Mouse (Mus musculus) layer of hippocampus, postnatal 10 days (tissue): ENCODE data around the gene Tacr1. TPM values are rescaled to one million over a fixed set of nuclear protein-coding genes. Genes with fewer than 3 reads are reported as not detected.
A peak's percentile ranks its signal among the peaks of the same experiment; 100 is the strongest.

Source experiments
- DNase-seq, 2 experiments: peaks; one replicate each; pipeline ENCODE4 v3.0.0; 2021; ENCODE audit warnings: low spot score in 2 of 2
- total RNA-seq, 2 experiments: library from RNA; stranded (reverse); gene quantifications; 2 replicates each; pipeline ENCODE4 v1.2.3; 2021

Gene Tacr1
- total RNA-seq, 2 experiments from 2014 or later: 3.0 to 3.7 TPM

DNA sequence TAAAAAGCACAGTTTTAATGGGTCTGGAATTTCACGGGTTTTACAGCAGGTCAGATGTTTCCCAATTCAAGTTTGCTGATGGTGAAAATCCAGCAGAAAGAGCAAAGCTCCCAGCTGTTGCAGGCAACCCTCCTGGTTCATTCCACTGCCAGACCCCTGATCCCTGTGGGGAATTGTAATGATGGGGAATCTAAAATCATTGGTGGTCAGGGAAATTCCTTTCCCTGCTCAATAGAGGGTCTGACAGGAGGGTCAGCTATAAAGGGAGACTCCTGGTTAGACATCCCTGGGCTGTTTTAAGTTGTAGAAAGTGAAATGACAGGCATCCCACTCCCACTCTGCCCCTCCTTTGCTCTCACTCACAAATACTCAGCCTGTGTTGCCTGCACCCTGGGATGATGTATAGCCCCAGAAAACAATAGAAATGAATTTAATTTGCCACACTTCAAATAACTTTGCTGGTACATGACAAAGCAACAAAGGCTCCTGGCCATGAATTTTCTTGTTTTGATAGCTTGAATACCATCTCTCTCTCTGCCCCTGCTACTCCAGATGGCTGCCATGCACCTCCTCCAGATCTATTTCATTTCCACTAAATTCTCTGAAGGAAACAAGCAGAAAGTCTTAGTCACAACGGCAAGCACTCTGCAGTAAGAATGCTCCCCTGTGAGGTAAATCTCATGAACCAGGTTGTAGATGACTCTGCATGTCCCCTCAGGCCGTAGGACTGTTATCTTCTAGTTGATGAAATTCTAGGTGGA, 123.2 kb downstream of the Tacr1 start:
- DNase-seq: no peak

DNA sequence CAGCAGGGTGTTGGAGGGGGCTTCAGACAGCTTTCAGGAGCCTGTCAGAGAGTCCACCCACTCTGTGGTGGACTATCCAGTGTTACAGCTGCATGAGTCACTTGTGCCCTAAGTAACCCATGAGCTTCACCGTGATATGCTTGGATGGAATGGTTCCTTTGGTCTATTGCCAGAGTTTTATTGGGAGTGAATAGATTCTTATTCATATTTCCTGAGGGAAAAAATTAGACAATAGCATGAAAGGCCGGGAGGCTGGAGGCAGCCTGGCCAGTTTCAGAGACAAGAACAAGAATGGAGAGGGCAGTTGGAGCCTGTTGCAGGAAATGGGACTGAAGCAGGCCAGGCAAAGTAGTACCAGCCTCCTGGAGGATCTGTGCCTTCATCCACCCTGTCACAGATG, 126.5 kb downstream of the Tacr1 start:
- no peak for DNase-seq

DNA sequence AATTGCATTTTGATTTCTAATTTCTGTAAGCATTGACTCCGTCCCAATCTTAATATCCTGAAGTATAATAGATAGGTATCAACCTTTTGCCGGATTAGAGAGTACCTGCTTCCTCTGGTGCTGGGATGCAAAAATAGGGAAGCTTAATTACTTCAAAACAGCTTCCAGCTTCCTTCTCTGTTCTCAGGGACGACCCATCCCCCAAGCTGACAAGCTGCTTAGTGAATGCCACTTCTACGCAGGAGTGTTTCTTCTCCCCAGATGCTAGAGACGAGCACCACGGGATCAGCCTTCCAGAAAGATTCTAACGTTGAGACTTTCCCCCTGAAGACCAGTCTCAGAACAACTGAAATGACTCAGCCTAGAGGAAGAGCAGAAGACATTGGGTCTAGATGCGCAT, 134.5 kb downstream of the Tacr1 start:
- no peak for DNase-seq

DNA sequence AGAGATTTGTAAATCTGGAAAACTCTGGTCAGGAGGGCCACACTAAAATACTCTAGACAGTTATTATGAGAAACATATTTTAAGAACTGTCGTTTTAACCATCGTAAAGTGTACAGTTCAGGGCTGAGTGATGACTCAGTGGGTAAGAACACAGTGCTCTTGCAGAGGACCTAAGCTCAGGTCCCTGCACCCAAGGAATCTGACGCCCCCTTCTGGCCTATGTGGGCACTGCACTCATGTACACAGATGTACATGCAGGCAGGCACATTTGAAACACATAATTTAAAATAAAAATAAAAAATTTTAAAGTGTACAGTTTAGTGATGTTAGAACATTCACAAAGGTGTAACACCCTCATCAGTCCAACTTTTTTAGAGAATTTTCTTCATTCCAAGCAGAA, 147.1 kb downstream of the Tacr1 start:
- DNase-seq: no peak

DNA sequence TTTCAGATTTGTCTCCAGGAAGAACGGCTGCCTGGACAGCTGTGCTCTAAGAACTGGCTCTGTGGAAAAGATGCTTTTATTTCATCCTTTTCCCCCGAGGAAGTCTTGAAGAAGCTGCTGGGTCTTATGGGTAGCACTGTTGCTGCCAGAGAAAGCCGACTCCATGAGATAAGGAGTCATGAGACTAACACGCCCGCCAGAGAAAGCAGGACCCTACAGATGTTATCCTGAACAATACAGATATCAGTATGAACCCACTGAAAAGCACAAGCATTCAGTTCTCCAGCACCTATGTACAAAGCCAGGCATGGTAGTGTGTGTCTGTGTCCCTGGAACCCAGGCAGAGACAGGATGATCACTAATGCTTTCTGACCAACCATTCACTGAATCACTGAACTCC, 173.3 kb downstream of the Tacr1 start:
- no peak for DNase-seq

DNA sequence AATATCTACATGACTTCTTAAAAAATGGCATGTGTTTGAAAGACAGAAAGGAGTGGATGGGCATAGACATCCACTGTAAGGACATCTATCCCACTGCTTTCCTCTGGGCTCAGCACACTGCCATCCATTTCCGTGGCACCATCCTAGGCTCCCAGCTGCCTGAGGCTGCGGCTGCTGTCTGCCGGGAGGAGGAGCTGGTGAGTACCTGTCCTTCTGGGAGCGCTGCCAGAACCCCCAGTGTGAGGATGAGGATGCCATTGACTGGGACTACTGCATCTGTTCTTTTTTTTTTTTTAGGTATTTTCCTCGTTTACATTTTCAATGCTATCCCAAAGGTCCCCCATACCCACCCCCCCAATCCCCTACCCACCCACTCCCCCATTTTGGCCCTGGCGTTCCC, 183.3 kb downstream of the Tacr1 start:
- DNase-seq: no peak

DNA sequence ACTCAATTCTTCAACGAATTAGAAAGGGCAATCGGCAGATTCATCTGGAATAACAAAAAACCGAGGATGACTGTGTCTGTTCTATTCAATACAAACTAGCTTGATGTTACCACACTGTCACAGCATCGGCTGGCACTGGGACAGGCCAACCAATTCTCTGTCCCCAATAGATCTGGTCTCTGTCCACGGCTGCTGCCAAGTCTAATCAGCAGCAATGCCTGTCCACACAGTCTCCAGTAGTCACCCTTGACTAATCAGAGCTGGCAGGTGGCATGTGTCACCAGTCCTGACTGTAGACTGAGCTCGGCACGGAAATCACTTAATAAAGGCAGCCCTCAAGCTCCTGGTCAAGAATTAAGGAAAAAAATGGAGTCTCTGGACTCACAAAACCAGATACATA, 187.3 kb downstream of the Tacr1 start:
- no peak for DNase-seq

DNA sequence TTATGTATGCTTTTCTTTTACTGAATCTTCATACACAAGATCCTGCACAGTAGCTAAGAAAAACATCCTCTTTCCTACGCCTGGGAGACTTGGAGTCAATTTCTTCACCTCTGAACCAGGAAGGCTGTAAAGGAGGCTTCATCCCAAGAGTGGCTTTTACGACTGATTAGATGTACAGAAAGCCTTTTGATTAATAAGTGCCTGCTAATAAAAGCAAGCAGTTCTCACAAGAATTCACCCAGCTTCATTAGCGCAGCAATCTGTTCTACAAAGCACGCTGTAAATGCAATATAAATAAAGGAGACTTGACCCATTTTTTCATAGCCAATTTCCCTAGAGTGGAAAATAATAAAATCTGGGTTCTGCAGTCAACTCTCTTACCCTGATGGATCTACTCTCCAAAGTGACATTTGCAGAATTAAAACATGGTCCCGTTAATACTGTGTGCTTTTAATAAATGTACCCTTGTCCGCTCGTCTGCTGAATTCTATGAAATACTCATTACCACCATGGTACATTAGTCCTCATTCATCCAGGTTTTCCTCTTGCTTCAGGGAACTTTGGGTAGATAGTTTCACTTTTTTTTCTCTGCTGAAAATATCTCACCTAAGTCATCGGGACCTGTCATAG, 193.4 kb downstream of the Tacr1 start:
- no peak for DNase-seq

DNA sequence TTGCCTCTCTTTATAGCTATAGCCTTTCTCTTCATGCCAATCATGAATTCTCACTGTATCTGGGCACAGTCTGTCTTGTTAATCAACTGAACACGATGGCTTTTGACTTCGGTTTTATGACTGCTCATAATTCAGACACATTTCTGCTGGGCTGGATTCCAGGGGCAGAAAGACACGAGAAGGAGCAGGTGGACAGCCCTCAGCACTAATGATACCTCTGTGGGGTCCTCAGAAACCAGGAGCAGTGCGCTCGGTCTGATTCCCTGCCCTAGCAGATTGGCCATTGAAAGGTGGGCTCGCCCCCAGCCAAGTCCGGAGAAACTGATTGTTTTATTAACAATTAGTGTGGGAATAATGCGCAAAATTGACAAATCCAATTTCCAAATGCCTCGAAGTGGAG, 201.1 kb downstream of the Tacr1 start:
- no peak for DNase-seq

DNA sequence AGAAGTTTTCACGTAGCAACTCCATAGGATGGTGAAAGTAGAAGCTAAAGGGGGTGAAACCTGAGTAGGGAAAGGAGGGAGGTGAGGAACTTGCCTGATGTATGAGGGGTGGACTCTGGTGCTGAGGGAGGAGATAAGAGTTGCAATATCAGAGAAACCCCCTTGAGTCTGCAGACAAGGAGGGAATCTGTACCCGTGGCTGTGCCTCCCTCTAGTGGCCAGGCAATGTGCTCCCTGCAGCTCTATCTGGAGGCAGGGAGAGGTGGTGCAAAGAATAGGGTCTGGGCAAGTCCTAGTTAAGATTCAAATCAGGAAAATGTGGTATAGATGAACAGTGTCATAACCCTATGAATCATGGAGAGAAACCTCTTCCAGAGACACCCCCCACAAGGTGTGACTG, 201.5 kb downstream of the Tacr1 start:
- peak; percentile 62 to 73 for DNase-seq

DNA sequence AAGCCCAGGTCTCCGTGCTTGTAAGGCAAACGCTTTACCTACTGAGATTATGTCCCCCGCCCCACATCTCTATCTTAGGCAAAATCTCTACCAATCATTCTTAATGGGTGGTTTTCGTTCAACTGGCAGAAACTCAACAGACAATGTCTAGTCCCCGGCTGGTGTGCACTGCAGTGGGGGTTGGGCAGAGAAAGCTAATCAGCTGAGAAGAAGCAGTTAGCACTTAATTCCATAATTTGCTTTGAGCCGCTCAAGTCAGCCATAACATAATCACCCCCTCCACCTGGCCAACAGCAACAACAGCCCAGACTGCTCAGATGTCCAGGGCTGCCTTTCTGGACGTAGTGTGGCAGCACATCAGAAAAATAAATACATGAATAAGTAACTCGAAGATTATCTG, 202.7 kb downstream of the Tacr1 start:
- peak in 1 of 2 experiments; percentile 26 for DNase-seq

DNA sequence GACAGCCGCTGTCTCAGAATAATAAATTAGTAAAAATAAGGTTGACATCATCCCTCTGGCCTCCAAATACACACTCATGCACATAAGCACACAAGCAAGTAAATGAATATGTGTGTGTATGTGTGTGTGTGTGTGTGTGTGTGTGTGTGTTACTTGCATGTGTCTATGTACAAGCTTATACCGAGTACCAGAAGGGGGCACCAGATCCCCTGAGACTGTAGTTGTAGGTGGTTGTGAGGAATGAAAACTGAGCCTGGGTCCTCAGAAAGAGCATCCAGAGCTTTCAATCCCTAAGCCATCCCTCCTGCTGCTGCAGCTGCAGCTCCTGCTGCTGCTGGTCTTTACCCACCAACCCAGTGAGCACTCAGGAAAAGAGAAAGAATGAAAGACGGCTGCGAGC, 206.6 kb downstream of the Tacr1 start:
- no peak for DNase-seq

DNA sequence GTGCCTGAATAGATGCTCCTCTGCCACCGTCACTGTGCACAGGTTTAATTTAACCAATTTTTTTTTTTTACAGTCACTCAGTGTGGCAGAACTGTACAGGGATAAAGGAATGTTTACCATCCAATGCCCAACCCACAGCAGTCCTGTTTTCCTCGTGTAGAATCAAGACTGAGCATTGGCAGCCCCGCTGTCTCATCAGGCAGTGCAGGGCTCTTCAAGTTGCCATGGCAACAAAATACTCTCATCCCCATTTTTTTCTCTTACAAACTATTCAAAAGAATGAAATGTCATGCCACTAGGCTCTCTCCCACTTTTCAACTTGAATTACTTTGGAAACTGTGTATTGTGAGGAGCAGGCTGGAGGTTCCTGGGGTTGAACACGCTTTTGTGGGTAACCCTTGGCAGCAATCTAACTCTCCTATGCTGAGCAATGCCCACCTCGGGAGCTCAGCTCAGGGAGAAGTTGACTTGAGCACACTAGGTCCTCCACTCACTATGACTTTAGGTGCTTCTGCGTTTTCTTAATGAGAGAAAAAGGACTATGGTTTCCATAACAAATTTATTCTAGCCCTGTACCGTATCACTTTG, 207.3 kb downstream of the Tacr1 start:
- no peak for DNase-seq
